Mouse (Mus musculus) intestine, postnatal 0 days (tissue): ENCODE results near the gene Asap3. TPM values are rescaled to one million over a fixed set of nuclear protein-coding genes. Genes with fewer than 3 reads are reported as not detected.
A peak's percentile ranks its signal among the peaks of the same experiment; 100 is the strongest.

ENCODE experiments used
- ATAC-seq: fragments of 200-750 bp; cut with Nextera tagmentation; 2 replicates; pipeline ENCODE4 v1.8.0; 2017; ENCODE audit warnings: mild to moderate bottlenecking, moderate TSS enrichment, moderate library complexity
- H3K27ac ChIP-seq: fragments of 300-500 bp; sonication (generic); 2 replicates; pipeline ENCODE4 v1.5.1; 2014; ENCODE audit warnings: mild to moderate bottlenecking, low read depth, low read length, moderate library complexity
- H3K27me3 ChIP-seq: fragments of 300-500 bp; sonication (generic); replicated peaks from 2 replicates; pipeline ENCODE4 v1.6.1; 2014; ENCODE audit warnings: low read length, mixed read lengths; ENCODE audit not compliant: control insufficient read depth, insufficient read depth
- H3K36me3 ChIP-seq: fragments of 300-500 bp; sonication (generic); 2 replicates; pipeline ENCODE4 v1.6.1; 2014; ENCODE audit warnings: mild to moderate bottlenecking, moderate library complexity; ENCODE audit not compliant: control insufficient read depth, insufficient read depth
- H3K4me1 ChIP-seq: fragments of 300-500 bp; sonication (generic); replicated peaks from 2 replicates; pipeline ENCODE4 v1.6.1; 2014; ENCODE audit warnings: antibody characterized with exemption, low read length, mixed read lengths; ENCODE audit not compliant: control insufficient read depth, insufficient read depth
- H3K4me2 ChIP-seq: fragments of 300-500 bp; sonication (generic); replicated peaks from 2 replicates; pipeline ENCODE4 v1.6.1; 2014; ENCODE audit warnings: low read depth, mild to moderate bottlenecking, moderate library complexity
- H3K4me3 ChIP-seq: fragments of 300-500 bp; sonication (generic); 2 replicates; pipeline ENCODE4 v1.5.1; 2014; ENCODE audit warnings: low read depth, low read length
- H3K9ac ChIP-seq: fragments of 300-500 bp; sonication (generic); 2 replicates; pipeline ENCODE4 v1.6.1; 2014; ENCODE audit warnings: mild to moderate bottlenecking, low read depth, low read length
- H3K9me3 ChIP-seq: fragments of 300-500 bp; sonication (generic); 2 replicates; pipeline ENCODE4 v1.6.1; 2016; ENCODE audit warnings: mixed run types; ENCODE audit not compliant: control insufficient read depth
- CTCF ChIP-seq: sonication (generic); IDR thresholded peaks from 2 replicates; pipeline ENCODE4 v1.5.1; 2016; ENCODE audit warnings: low read depth, mild to moderate bottlenecking, control low read depth, antibody characterized with exemption, moderate library complexity
- WGBS: fragments of 180-500 bp; shearing (Covaris S2); extraction: QIAGEN DNeasy Blood & Tissue Kit; methylation state at CpG from one replicate; pipeline ENCODE4 v1.1.7; 2014; 5-methylcytosine and 5-hydroxymethylcytosine counted together
- polyA plus RNA-seq: library from polyadenylated mRNA; unstranded; fragments of >200 nt; fragmentation: Nextera tagmentation; extraction: Ambion mirVana; gene quantifications from 2 replicates; pipeline ENCODE4 v1.2.1, GENCODE M21; 2015

Gene Asap3
- polyA plus RNA-seq, 1 experiment from 2014 or later = 0.95 TPM

GRCm38 (mm10) chr4:136174216-136175193, 31.7 kb upstream of the Asap3 start:
- Histone ChIP-seq H3K4me1 (peaks cover 27% of the 10 kb centered on the region), H3K4me3 (0 out of 2 replicates have a peak overlapping the region, but pooled peaks have one; percentile 2), H3K9ac (peak overlapping the region; percentile 22; the same call in 1 of the 2 replicates), H3K27ac (peak overlapping the region; percentile 85), H3K27me3 (no peaks in the 10 kb centered on the region), H3K9me3 (no peaks in the 10 kb centered on the region), H3K36me3 (no peaks in the 10 kb centered on the region), H3K4me2 (peak overlapping the region; percentile 100; the same call in 1 of the 2 replicates)
- 38% methylated on average over 13 of the region's 13 CpGs for WGBS
- peak; percentile 36 for TF ChIP-seq CTCF
- ATAC-seq = peak; percentile 22

GRCm38 (mm10) chr4:136176022-136176552, 30.1 kb upstream of the Asap3 start:
- H3K27me3 ChIP-seq = no peaks in the 10 kb centered on the region
- no peaks in the 10 kb centered on the region for H3K9me3 ChIP-seq
- H3K36me3 ChIP-seq = no peaks in the 10 kb centered on the region
- H3K4me2 ChIP-seq = no peak overlapping the region
- no peak for ATAC-seq
- no peak overlapping the region for H3K4me3 ChIP-seq
- 48% methylated on average over 10 of the region's 10 CpGs for WGBS
- no peak for TF ChIP-seq CTCF
- H3K4me1 ChIP-seq = peaks cover 27% of the 10 kb centered on the region
- peak overlapping the region; percentile 64; the same call in 1 of the 2 replicates for H3K27ac ChIP-seq
- H3K9ac ChIP-seq = no peak overlapping the region

GRCm38 (mm10) chr4:136177244-136177611, 28.9 kb upstream of the Asap3 start:
- peak overlapping the region; percentile 48 for H3K4me2 ChIP-seq
- H3K9ac ChIP-seq = no peak overlapping the region
- H3K27ac ChIP-seq = peak overlapping the region; percentile 81
- WGBS = 22% methylated on average over 8 of the region's 8 CpGs
- ATAC-seq = no peak
- no peaks in the 10 kb centered on the region for H3K9me3 ChIP-seq
- no peak for TF ChIP-seq CTCF
- H3K36me3 ChIP-seq = no peaks in the 10 kb centered on the region
- peaks cover 27% of the 10 kb centered on the region for H3K4me1 ChIP-seq
- no peak overlapping the region for H3K4me3 ChIP-seq
- H3K27me3 ChIP-seq = no peaks in the 10 kb centered on the region

DNA sequence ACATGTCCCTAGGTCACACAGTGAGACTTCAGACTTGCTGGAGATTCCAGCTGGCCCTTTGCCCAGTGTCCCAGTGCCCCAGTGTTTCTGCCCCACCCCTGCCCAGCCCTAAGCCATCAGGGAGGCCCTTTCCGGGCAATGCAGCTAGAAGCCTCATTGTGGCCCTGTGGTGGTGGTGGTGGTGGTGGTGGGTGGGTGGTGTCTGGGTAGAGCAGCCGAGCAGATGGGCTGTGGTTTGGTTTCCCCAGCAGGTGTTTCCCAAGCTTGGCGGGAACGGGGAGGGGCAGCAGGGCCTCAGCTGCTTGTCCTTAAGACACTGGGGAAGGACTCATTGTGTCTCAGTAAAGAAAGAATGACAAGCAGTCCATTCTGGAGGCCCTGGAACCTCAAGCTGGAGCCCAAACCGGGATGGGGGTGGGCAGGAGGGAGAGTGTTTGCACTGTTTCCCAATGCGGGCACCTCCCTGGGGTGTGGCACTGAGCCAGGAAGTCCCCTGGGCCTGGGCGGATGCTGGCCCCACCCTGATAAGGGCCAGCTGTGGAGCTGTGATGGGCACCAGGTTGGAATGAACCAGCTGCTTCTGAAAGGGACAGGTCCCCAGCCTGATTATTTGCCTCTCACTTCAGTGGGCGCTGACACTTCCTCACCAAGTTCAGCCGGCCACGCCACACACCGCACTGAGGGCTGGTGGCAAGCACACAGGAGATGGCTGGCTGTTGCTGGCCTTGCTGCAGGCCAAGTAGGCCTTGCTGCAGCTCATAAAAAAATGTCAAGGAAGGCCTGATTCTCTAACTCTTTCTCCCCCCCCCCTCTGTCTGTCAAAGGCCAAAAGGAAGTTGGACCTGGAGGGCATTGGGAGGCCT, 28.3 kb upstream of the Asap3 start:
- Histone ChIP-seq H3K4me3 (no peak overlapping the region), H3K27me3 (no peaks in the 10 kb centered on the region), H3K4me1 (peaks cover 27% of the 10 kb centered on the region), H3K27ac (peak overlapping the region; percentile 81), H3K36me3 (no peaks in the 10 kb centered on the region; the same call in 1 of the 2 replicates), H3K9me3 (no peaks in the 10 kb centered on the region), H3K4me2 (peak overlapping the region; percentile 48), H3K9ac (no peak overlapping the region)
- no peak for TF ChIP-seq CTCF
- peak; percentile 76 for ATAC-seq
- 20% methylated on average over 11 of the region's 11 CpGs for WGBS

- no peak for TF ChIP-seq CTCF
- no peak for ATAC-seq
- no peaks in the 10 kb centered on the region for H3K9me3 ChIP-seq
- no peaks in the 10 kb centered on the region; the same call in 1 of the 2 replicates for H3K36me3 ChIP-seq
- H3K4me2 ChIP-seq = no peak overlapping the region
- H3K27me3 ChIP-seq = no peaks in the 10 kb centered on the region
- no peak overlapping the region for H3K4me3 ChIP-seq
- no peak overlapping the region for H3K9ac ChIP-seq
- peak overlapping the region; percentile 81 for H3K27ac ChIP-seq
- 70% methylated on average over 12 of the region's 12 CpGs for WGBS
- H3K4me1 ChIP-seq = peaks cover 25% of the 10 kb centered on the region
These were observed 27.7 kb upstream of the Asap3 start for GRCm38 (mm10) chr4:136178475-136178921.
